ENCODE assay signal across 16 mouse cellular contexts in genomic region chr7:132261885-132262284, GRCm38 (mm10). TPM values are rescaled to one million over a fixed set of nuclear protein-coding genes. Genes with fewer than 3 reads are reported as not detected.
DNase-seq lines count a peak whose midpoint lies in the region; ATAC-seq lines count a peak whose summit lies in the region.
"Had no signal": no experiment of that assay in that cellular context is flagged by ENCODE, and none has a peak within 500 bp of the region (broad histone marks: within the 10 kb centered on the region; RNA-seq: fewer than 3 reads in every experiment).

No protein-coding gene starts in this region.

- H3K4me2 ChIP-seq in lung, embryonic 16.5 days (ENCODE audit: low read depth, low read length): no peak overlapping the region
- H3K4me2 ChIP-seq in hindbrain, embryonic 13.5 days: no peak overlapping the region
- H3K4me2 ChIP-seq: intestine, embryonic 15.5 days had no signal

- intact Hi-C loops in heart, postnatal 14 days (cut with DNase I): no loop called here
- intact Hi-C loops in heart, postnatal 25 days (cut with DNase I): no loop called here

- peaks cover 34% of the 10 kb centered on the region for H3K4me1 ChIP-seq in lung, embryonic 16.5 days (replicated peaks; ENCODE audit: control insufficient read depth, insufficient read depth, low read length)
- peaks cover 79% of the 10 kb centered on the region for H3K4me1 ChIP-seq in hindbrain, embryonic 13.5 days (replicated peaks)

- H3K27me3 ChIP-seq in lung, embryonic 16.5 days (ENCODE audit: control insufficient read depth, insufficient read depth, low read depth, low read length): no peaks in the 10 kb centered on the region
- no peaks in the 10 kb centered on the region for H3K27me3 ChIP-seq in hindbrain, embryonic 13.5 days
- H3K27me3 ChIP-seq: intestine, embryonic 15.5 days; Patski had no signal

- peak overlapping the region; percentile 45; the same call in 1 of the 2 replicates for H3K27ac ChIP-seq in lung, embryonic 16.5 days (ENCODE audit: low read length)
- peak overlapping the region; percentile 80 for H3K27ac ChIP-seq in hindbrain, embryonic 13.5 days
- H3K27ac ChIP-seq: left cerebral cortex, adult 2 months; macrophage had no signal

- no peak overlapping the region for H3K9ac ChIP-seq in lung, embryonic 16.5 days (ENCODE audit: low read length)
- no peak overlapping the region for H3K9ac ChIP-seq in hindbrain, embryonic 13.5 days
- H3K9ac ChIP-seq: intestine, embryonic 15.5 days had no signal

- H3K4me3 ChIP-seq in lung, embryonic 16.5 days (ENCODE audit: low read length): no peak overlapping the region
- no peak overlapping the region for H3K4me3 ChIP-seq in hindbrain, embryonic 13.5 days
- H3K4me3 ChIP-seq: intestine, embryonic 15.5 days; left cerebral cortex, adult 2 months had no signal

- 42% methylated on average over 3 of the region's 3 CpGs for WGBS in lung, embryonic 16.5 days
- 42% methylated on average over 3 of the region's 3 CpGs for WGBS in hindbrain, embryonic 13.5 days

- DNase-seq in lung, postnatal 4 days: no peak
- peak; percentile 79 for DNase-seq in c-Kit-positive CD71-positive TER-119-positive erythroid progenitor cells, embryonic 14.5 days (ENCODE audit: low spot score)
- DNase-seq in heart, postnatal 14 days: no peak
- no peak for DNase-seq in heart, postnatal 25 days (ENCODE audit: low spot score)
- DNase-seq in kidney, adult 18-20 months: no peak
- DNase-seq: adrenal gland, adult 2 months; embryo, embryonic 11 days; right cerebral cortex, postnatal 14 days had no signal

- H3K9me3 ChIP-seq in lung, embryonic 16.5 days (ENCODE audit: control insufficient read depth, low read length): no peaks in the 10 kb centered on the region
- no peaks in the 10 kb centered on the region for H3K9me3 ChIP-seq in hindbrain, embryonic 13.5 days
- H3K9me3 ChIP-seq: intestine, embryonic 15.5 days had no signal

- no peak for ATAC-seq in lung, embryonic 16.5 days (ENCODE audit: low read depth)
- ATAC-seq in hindbrain, embryonic 13.5 days (ENCODE audit: low FRiP score): no peak
- ATAC-seq in megakaryocyte progenitor cell, adult 5-6 weeks (replicated peaks; ENCODE audit: poor library complexity): peak; percentile 88
- ATAC-seq: CD4-positive, CD25-positive, alpha-beta regulatory T cell, adult 4 months; intestine, embryonic 15.5 days; Patski had no signal

- H3K36me3 ChIP-seq in lung, embryonic 16.5 days (ENCODE audit: control insufficient read depth, insufficient read depth, low read length): peaks cover 5% of the 10 kb centered on the region; the same call in 1 of the 2 replicates
- peaks cover 23% of the 10 kb centered on the region for H3K36me3 ChIP-seq in hindbrain, embryonic 13.5 days

RNA-seq across cellular contexts. Expression of gene Chst15, which starts 55.1 kb away (rescaled TPM):
- 22.3 and 24.8 TPM in 2 replicates for polyA plus RNA-seq in lung, embryonic 16.5 days (2015; fragmentation: Nextera tagmentation; extraction: Ambion mirVana)
- 22.2 and 24.4 TPM in 2 replicates for polyA plus RNA-seq in hindbrain, embryonic 13.5 days (2015; fragmentation: Nextera tagmentation; extraction: Ambion mirVana)
- total RNA-seq in megakaryocyte progenitor cell, adult 5-6 weeks (2015): 8.6 and 11.5 TPM in 2 replicates
- total RNA-seq in megakaryocyte progenitor cell, adult 5-6 weeks (2017): 7.3 and 8.2 TPM in 2 replicates
- total RNA-seq in heart, postnatal 14 days (2021): 10 to 100 TPM; 11.8 to 12.4 TPM
- total RNA-seq in heart, postnatal 25 days (2021): 1 to 10 TPM; 7.8 to 9.5 TPM
